Mouse (Mus musculus) cerebellum, adult 8-10 months (tissue): ENCODE data around the gene Pnpla2.
"Not testable (repeated sequence)": the region's sequence is repeated elsewhere in the genome, so short reads cannot be mapped to it uniquely, and the experiment has no call there.

ENCODE experiments used
- DNase-seq: peaks from one replicate; pipeline ENCODE4 v3.0.0; 2022

The Pnpla2 gene

DNA sequence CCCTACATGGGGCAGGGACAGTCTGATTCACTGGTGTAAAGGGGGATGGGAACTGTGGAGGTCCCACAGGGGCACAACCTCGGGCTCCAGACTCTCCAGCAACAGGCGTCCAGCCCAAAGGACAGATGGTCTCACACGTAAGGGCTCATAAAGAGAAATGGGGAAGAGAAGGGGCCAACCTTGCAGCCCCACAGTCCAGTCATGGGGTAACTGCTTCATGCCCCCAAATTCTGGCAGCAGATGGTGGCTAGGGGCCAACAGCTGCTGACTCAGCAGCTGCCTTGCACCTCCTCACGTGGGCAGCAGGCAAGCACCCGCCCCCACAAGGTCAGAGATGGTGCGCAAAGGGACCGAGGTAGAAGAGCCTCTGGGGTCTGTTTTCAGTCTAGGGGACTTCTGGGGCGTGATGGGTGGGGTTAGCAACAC lies 22.8 kb upstream of the Pnpla2 start:
- peak; percentile 67 for DNase-seq

DNA sequence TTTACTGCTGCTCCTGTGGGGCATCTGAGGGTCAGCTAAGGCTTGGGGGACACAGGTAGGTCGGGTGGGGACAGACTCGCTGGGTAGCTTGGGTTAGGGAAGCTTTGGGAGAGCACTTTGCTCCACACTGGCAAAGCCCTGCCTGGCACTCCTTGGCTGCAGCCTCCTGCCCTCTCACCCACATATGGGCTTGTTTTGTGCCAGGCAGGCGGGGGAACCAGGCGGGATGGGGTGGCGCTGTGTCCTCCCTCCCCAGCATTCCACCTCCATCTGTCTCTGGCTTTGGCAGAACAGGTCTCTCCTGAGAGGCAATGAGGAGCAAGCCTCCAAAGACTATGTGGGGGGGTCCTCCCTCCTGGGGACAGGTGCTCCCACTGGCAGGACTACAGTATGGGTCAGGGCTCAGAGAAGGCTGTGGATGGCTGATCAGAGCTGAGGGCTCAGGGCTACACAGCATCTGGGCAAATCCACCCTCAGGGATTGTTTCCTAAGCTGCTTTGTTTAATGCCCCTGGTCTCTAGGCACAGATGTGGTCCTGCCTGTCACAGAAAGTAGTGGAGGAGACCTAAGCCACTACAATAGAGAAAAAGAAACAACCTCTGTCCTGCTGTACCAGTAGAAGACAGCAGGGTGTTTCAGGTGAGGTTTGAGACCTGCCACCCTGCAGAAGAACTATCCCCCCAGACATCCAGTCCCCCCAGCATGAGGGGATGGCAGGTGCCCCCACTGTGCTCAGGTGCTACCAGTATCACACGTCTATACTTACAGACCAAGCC lies 22.1 kb upstream of the Pnpla2 start:
- DNase-seq: peak; percentile 93

- peak; percentile 64 for DNase-seq
Measured at GRCm38 (mm10) chr7:141433517-141434400, 21.2 kb upstream of the Pnpla2 start.

GRCm38 (mm10) chr7:141434464-141434863 lies 20.5 kb upstream of the Pnpla2 start:
- DNase-seq: peak; percentile 78

GRCm38 (mm10) chr7:141435129-141435855 lies 19.7 kb upstream of the Pnpla2 start:
- DNase-seq: peak; percentile 74

GRCm38 (mm10) chr7:141435856-141436522 lies 19.0 kb upstream of the Pnpla2 start:
- peak; percentile 30 for DNase-seq

DNA sequence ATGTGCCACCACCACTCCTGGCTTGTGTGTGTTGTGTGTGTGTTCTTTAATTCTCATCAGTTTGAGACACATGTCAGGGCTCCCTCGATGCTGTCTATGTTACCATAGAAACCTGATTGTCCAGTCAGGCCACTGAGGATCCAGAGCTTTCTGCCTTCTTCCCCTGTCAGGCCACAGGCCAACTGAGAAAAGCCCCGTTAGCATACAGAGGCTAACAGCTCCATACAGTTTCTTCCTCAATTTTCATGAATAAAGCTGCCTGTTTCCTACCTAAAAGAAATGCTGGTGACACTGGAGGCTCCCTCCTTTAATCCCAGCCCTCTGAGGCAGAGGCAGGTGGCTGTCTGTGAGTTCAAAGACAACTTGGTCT lies 18.5 kb upstream of the Pnpla2 start:
- peak; percentile 36 for DNase-seq

GRCm38 (mm10) chr7:141437178-141438120 lies 17.5 kb upstream of the Pnpla2 start, which contains the start of gene Slc25a22:
Gene Slc25a22 (minus strand): TSS chr7:141437892.
- peak; percentile 84 for DNase-seq

GRCm38 (mm10) chr7:141438201-141438968 lies 16.6 kb upstream of the Pnpla2 start:
- DNase-seq: peak; percentile 84

GRCm38 (mm10) chr7:141439140-141439679 lies 15.8 kb upstream of the Pnpla2 start:
- DNase-seq: peak; percentile 38

DNA sequence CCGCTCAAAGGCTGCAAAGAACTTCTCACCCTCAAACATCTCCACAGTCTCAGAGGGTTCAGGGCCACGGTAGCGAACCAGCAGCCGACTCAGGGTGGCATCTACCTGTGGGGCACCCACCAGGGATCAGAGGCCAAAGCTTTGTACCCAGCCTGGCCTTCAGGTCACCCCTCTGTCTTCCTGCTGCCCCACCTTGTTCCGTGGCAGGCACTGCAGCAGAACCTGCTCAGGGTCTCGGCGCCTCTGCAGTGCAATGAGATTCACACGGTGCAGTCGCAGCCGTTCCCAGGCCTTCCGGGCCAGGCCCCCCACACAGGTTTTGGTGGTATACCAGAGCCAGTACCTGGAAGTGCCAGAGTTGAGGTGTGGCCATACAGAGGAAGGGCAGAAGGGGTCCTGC lies 15.2 kb upstream of the Pnpla2 start:
- DNase-seq: peak; percentile 45

DNA sequence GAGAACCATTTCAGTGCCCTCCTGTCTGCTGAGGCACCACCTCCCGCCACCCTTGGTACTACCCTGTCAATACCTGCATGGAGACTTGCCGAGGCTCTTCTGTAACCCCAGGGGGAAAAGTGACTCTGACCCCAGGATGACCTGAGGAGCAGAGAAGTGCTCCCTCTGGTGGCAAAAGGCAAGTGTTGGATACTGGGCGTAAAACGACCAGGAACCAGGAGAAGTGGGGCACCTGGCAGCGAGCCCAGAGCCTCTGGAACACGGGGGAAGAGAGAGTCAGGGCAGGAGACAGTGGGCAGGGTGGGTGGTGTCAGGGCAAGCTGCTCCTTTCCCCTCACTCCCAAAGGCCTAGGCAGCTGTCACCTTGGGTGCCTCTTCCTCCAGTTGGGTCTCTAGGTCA lies 14.4 kb upstream of the Pnpla2 start:
- peak; percentile 75 for DNase-seq

GRCm38 (mm10) chr7:141441460-141441859 lies 13.5 kb upstream of the Pnpla2 start:
- DNase-seq: peak; percentile 33

DNA sequence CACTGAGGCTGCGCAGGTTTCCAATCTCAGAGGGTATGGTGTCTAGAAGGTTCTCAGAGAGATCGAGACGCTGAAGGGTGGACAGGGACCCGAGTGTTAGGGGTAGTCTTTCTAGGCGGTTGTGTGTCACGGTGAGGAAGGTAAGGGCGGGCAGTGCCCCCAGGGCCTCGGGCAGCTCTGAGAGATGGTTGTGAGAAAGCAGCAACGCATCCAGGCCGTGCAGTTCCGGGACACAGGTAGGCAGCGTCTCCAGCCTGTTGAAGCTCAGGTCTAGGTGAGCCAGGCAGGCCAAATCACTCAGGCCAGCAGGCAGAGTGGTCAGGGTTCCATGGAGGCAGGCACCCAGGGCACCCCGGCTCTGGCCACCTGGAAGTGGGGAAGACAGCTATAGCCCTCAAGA lies 12.8 kb upstream of the Pnpla2 start:
- no peak for DNase-seq

DNA sequence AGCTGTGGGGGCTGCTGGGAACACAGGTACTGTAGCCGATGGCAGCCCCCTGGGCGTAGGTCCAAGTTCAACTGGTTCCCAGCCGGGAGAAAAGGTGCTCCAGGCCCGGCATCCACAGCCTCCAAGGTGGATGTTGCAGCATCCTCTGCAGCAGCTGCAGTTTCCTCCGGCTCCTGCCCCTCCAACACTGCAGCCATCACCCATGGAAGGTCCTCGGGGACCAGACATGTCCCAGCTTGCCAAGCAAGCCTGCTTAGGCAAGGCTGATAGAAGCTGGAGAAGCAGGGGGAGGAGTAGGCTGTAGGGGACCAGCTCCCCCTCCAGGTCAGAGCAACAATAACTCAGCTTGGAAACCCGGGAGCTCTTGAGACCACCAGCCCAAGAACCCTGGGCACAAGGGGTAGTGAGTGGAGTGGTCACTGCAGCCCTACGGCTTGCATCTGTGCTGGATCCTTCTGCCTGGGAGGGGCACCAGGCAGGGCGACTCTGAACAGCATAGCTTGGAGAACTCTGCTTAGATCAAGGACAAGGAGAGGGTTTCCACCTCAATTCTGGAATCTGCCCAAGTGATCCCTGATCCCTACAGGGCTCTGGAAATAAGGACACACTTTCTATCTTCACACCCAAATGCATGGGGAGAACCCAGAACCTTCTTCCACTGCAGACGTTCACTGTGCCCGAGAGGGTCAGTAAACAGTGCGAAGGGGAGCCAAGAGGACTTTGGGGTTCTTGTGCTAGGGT lies 11.7 kb upstream of the Pnpla2 start:
- DNase-seq: peak; percentile 38

GRCm38 (mm10) chr7:141443828-141444237 lies 11.2 kb upstream of the Pnpla2 start, which contains the start of gene Pidd1:
Gene Pidd1 (minus strand): TSS chr7:141444025.
- DNase-seq: no peak

GRCm38 (mm10) chr7:141446374-141446773 lies 8.6 kb upstream of the Pnpla2 start:
- DNase-seq: not testable (repeated sequence)

- peak; percentile 94 for DNase-seq
Measured at GRCm38 (mm10) chr7:141447110-141447991, 7.6 kb upstream of the Pnpla2 start, which contains the start of gene Rplp2. Gene Rplp2 (plus strand): TSS chr7:141447370.
